Mouse (Mus musculus): ENCODE data around the gene Zfp316. TPM values are rescaled to one million over a fixed set of nuclear protein-coding genes. Genes with fewer than 3 reads are reported as not detected.

Zfp316 gene
- polyA plus RNA-seq, 1 experiment from 2014 or later: 4.4 TPM

DNA sequence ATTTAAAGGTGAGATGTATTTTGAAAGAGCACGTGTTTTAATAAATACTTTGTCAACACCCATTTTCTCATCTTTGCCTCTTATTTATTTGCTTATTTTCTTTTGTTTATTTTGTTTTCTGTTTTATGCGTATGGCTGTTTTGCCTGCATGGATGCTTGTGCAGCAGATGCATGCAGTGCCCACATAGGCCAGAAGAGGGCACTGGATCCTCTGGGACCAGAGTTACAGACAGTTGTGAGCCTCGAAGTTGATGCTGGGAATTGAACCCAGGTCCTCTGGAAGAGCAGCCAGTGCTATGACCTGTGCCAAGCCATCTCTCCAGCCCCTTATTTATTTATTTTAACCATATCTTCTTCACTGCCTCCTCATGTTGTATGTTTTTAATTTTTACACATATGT, 64.8 kb downstream of the Zfp316 start:
- H3K4me3 ChIP-seq: no peak overlapping the region
- peaks cover 7% of the 10 kb centered on the region for H3K9me3 ChIP-seq
- no peak overlapping the region for H3K27ac ChIP-seq
- no peak for ATAC-seq (ENCODE audit: low FRiP score, low read depth)
- no peak overlapping the region for H3K9ac ChIP-seq
- 67% methylated on average over 3 of the region's 3 CpGs for WGBS
- no peaks in the 10 kb centered on the region for H3K4me1 ChIP-seq
- no peak overlapping the region for H3K4me2 ChIP-seq (replicated peaks)
- no peaks in the 10 kb centered on the region for H3K27me3 ChIP-seq
- H3K36me3 ChIP-seq: no peaks in the 10 kb centered on the region

Other genes starting within 250 kb of the Zfp316 start
- gene Rnf216, start 157.0 kb downstream of the Zfp316 start, polyA plus RNA-seq (2015; fragmentation: Nextera tagmentation; extraction: Ambion mirVana): 45.7 and 49.4 TPM in 2 replicates
- gene Olfr718-ps1, start 122.4 kb downstream of the Zfp316 start, polyA plus RNA-seq (2015; fragmentation: Nextera tagmentation; extraction: Ambion mirVana): 0.05 TPM in 2 replicates
- gene Rbak, start 89.2 kb downstream of the Zfp316 start, polyA plus RNA-seq (2015; fragmentation: Nextera tagmentation; extraction: Ambion mirVana): 17.7 and 17.9 TPM in 2 replicates
- gene Spdye4b, start 89.0 kb downstream of the Zfp316 start, polyA plus RNA-seq (2015; fragmentation: Nextera tagmentation; extraction: Ambion mirVana): not detected in 2 replicates
- gene Spdye4a, start 43.1 kb downstream of the Zfp316 start, polyA plus RNA-seq (2015; fragmentation: Nextera tagmentation; extraction: Ambion mirVana): not detected in 2 replicates
- 20.3 and 21.5 TPM in 2 replicates for gene Zfp12, start 34.9 kb downstream of the Zfp316 start, polyA plus RNA-seq (2015; fragmentation: Nextera tagmentation; extraction: Ambion mirVana)
- 0.28 and 0.33 TPM in 2 replicates for gene Zfp853, start 23.6 kb upstream of the Zfp316 start, polyA plus RNA-seq (2015; fragmentation: Nextera tagmentation; extraction: Ambion mirVana)
- 37.8 and 37.9 TPM in 2 replicates for gene E130309D02Rik, start 45.3 kb upstream of the Zfp316 start, polyA plus RNA-seq (2015; fragmentation: Nextera tagmentation; extraction: Ambion mirVana)
- gene Zdhhc4, start 59.2 kb upstream of the Zfp316 start, polyA plus RNA-seq (2015; fragmentation: Nextera tagmentation; extraction: Ambion mirVana): 84.4 and 94.9 TPM in 2 replicates
- 0.68 and 0.78 TPM in 2 replicates for gene Grid2ip, start 87.3 kb upstream of the Zfp316 start, polyA plus RNA-seq (2015; fragmentation: Nextera tagmentation; extraction: Ambion mirVana)
- 433 and 435 TPM in 2 replicates for gene Kdelr2, start 133.8 kb upstream of the Zfp316 start, polyA plus RNA-seq (2015; fragmentation: Nextera tagmentation; extraction: Ambion mirVana)
- 9.6 TPM in 2 replicates for gene Daglb, start 194.6 kb upstream of the Zfp316 start, polyA plus RNA-seq (2015; fragmentation: Nextera tagmentation; extraction: Ambion mirVana)